Mouse (Mus musculus) forebrain, embryonic 12.5 days (tissue): Measurements from ENCODE around the gene Etfbkmt. TPM values are rescaled to one million over a fixed set of nuclear protein-coding genes. Genes with fewer than 3 reads are reported as not detected.
"Not testable (repeated sequence)": the region's sequence is repeated elsewhere in the genome, so short reads cannot be mapped to it uniquely, and the experiment has no call there.

Source experiments
- ATAC-seq: fragments of 200-750 bp; cut with Nextera tagmentation; 2 replicates; pipeline ENCODE4 v1.8.0; 2017; ENCODE audit warnings: moderate TSS enrichment; ENCODE audit not compliant: low FRiP score
- H3K27ac ChIP-seq: fragments of 300-500 bp; sonication (generic); 2 replicates; pipeline ENCODE4 v1.5.1; 2016; ENCODE audit warnings: mild to moderate bottlenecking
- H3K27me3 ChIP-seq: fragments of 300-500 bp; sonication (generic); 2 replicates; pipeline ENCODE4 v1.6.1; 2016; ENCODE audit warnings: mild to moderate bottlenecking
- H3K36me3 ChIP-seq: fragments of 300-500 bp; sonication (generic); replicated peaks from 2 replicates; pipeline ENCODE4 v1.6.1; 2016; ENCODE audit warnings: mild to moderate bottlenecking
- H3K4me1 ChIP-seq: fragments of 300-500 bp; sonication (generic); 2 replicates; pipeline ENCODE4 v1.6.1; 2016
- H3K4me2 ChIP-seq: fragments of 300-500 bp; sonication (generic); 2 replicates; pipeline ENCODE4 v1.6.1; 2016; ENCODE audit warnings: mild to moderate bottlenecking, moderate library complexity
- H3K4me3 ChIP-seq: fragments of 300-500 bp; sonication (generic); replicated peaks from 2 replicates; pipeline ENCODE4 v1.5.1; 2016; ENCODE audit warnings: mild to moderate bottlenecking
- H3K9ac ChIP-seq: fragments of 300-500 bp; sonication (generic); 2 replicates; pipeline ENCODE4 v1.6.1; 2016; ENCODE audit warnings: mild to moderate bottlenecking
- H3K9me3 ChIP-seq: fragments of 300-500 bp; sonication (generic); 2 replicates; pipeline ENCODE4 v1.6.1; 2016
- WGBS: fragments of 180-500 bp; shearing (Covaris S2); methylation state at CpG from one replicate; pipeline ENCODE4 v1.1.7; 2016; 5-methylcytosine and 5-hydroxymethylcytosine counted together
- polyA plus RNA-seq: library from polyadenylated mRNA; unstranded; fragments of >200 nt; fragmentation: Nextera tagmentation; extraction: Ambion mirVana; gene quantifications from 2 replicates; pipeline ENCODE4 v1.2.1, GENCODE M21; 2016

Etfbkmt gene
- polyA plus RNA-seq, 1 experiment from 2014 or later, result 8.4 TPM

GRCm38 (mm10) chr6:149107615-149108014, 32.0 kb upstream of the Etfbkmt start:
- no peak for ATAC-seq
- WGBS, result 86% methylated on average over 3 of the region's 3 CpGs

GRCm38 (mm10) chr6:149108909-149109308, 30.7 kb upstream of the Etfbkmt start:
- 81% methylated on average over 2 of the region's 2 CpGs for WGBS
- Histone ChIP-seq H3K4me2 (no peak overlapping the region), H3K4me3 (no peak overlapping the region), H3K27me3 (no peaks in the 10 kb centered on the region), H3K27ac (no peak overlapping the region), H3K36me3 (no peaks in the 10 kb centered on the region), H3K9ac (no peak overlapping the region), H3K9me3 (no peaks in the 10 kb centered on the region), H3K4me1 (no peaks in the 10 kb centered on the region)
- ATAC-seq, result no peak

More at GRCm38 (mm10) chr6:149107615-149108014, 32.0 kb upstream of the Etfbkmt start:
- H3K4me1 ChIP-seq, result no peaks in the 10 kb centered on the region
- no peaks in the 10 kb centered on the region for H3K36me3 ChIP-seq
- no peak overlapping the region for H3K4me2 ChIP-seq
- H3K9me3 ChIP-seq, result no peaks in the 10 kb centered on the region
- no peak overlapping the region for H3K27ac ChIP-seq
- no peak overlapping the region for H3K9ac ChIP-seq
- no peaks in the 10 kb centered on the region; the same call in 1 of the 2 replicates for H3K27me3 ChIP-seq
- H3K4me3 ChIP-seq, result no peak overlapping the region

DNA sequence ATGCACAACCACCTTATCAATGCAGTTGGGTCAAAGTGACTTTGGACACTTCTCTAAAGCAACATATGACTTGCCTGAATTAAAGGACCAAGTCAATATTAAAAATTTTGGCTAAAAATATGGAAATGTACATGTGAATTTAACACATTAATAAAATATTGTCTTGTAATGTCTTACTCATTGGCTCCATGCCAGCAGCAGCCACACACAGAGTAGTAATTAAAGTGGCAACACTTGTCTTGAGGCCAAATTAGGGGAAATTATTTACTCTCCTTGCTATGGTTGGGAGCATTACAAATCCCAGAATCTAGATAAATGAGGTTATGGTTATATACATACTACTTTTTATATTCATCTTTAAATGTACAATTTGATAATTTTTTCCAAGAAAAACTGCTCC, 22.7 kb upstream of the Etfbkmt start:
- no peaks in the 10 kb centered on the region for H3K36me3 ChIP-seq
- no peak overlapping the region for H3K4me3 ChIP-seq
- H3K9ac ChIP-seq, result no peak overlapping the region
- no peak for ATAC-seq
- H3K27ac ChIP-seq, result no peak overlapping the region
- no peaks in the 10 kb centered on the region for H3K4me1 ChIP-seq
- no peak overlapping the region for H3K4me2 ChIP-seq
- no peaks in the 10 kb centered on the region for H3K9me3 ChIP-seq
- no peaks in the 10 kb centered on the region for H3K27me3 ChIP-seq

DNA sequence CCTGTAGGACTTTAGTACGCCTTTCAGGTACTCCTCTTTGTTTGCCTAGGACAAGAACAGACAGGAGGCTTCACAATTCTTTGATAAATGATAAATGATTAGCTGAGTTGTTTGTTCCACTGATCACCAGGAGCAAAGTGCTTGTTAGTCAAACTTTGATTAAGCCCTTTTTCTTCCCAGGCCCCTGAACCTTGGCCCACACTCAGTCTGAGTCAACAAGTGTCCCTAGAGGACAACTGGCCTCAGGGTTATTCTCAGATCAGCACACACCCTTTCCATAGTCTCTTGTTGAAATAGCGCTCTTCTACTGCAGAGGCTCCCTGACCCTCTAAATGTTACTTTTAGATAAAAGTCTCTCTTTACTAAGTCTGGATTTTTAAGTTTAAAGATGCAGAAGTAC, 20.7 kb upstream of the Etfbkmt start:
- no peak overlapping the region for H3K9ac ChIP-seq
- H3K4me1 ChIP-seq, result no peaks in the 10 kb centered on the region
- no peaks in the 10 kb centered on the region for H3K27me3 ChIP-seq
- no peak overlapping the region for H3K4me2 ChIP-seq
- 77% methylated on average over 2 of the region's 2 CpGs for WGBS
- H3K9me3 ChIP-seq, result no peaks in the 10 kb centered on the region
- H3K4me3 ChIP-seq, result no peak overlapping the region
- H3K27ac ChIP-seq, result no peak overlapping the region
- ATAC-seq, result no peak
- no peaks in the 10 kb centered on the region for H3K36me3 ChIP-seq

GRCm38 (mm10) chr6:149119853-149120252, 19.8 kb upstream of the Etfbkmt start:
- Histone ChIP-seq H3K4me1 (no peaks in the 10 kb centered on the region), H3K27me3 (no peaks in the 10 kb centered on the region), H3K9me3 (no peaks in the 10 kb centered on the region), H3K4me3 (no peak overlapping the region), H3K27ac (no peak overlapping the region), H3K36me3 (no peaks in the 10 kb centered on the region), H3K4me2 (no peak overlapping the region), H3K9ac (no peak overlapping the region)
- ATAC-seq, result peak; percentile 46; the same call in 1 of the 2 replicates
- 44% methylated on average over 2 of the region's 2 CpGs for whole genome bisulfite sequencing

DNA sequence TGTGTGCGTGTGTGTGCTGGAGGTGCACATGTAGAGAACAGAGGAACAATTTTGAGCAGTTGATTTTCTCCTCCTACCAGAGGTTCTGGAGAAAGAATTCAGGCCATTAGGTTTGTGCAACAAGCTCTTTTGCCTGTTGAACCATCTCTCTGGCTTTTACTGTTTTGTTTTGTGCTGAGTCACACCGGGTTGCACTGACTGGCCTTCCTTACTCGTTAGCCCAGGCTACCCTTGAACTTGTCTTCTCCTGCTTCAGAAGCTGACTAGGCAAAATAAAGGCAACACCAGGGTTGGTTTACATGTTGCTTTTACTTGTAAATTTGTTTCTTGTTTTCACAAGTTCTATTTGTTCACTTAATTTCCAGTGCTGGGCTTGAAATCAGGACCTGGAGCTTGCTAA, 16.6 kb upstream of the Etfbkmt start:
- 77% methylated on average over 3 of the region's 3 CpGs for WGBS
- ATAC-seq, result no peak

GRCm38 (mm10) chr6:149126675-149127074, 13.0 kb upstream of the Etfbkmt start:
- Histone ChIP-seq H3K4me2 (no peak overlapping the region), H3K27me3 (no peaks in the 10 kb centered on the region), H3K27ac (no peak overlapping the region), H3K4me1 (peaks cover 8% of the 10 kb centered on the region), H3K9me3 (no peaks in the 10 kb centered on the region), H3K9ac (no peak overlapping the region), H3K36me3 (no peaks in the 10 kb centered on the region), H3K4me3 (no peak overlapping the region)
- ATAC-seq, result no peak
- WGBS, result 65% methylated on average over 4 of the region's 4 CpGs

More for the DNA sequence above, 16.6 kb upstream of the Etfbkmt start:
- no peak overlapping the region for H3K4me2 ChIP-seq
- no peak overlapping the region for H3K27ac ChIP-seq
- H3K9me3 ChIP-seq, result no peaks in the 10 kb centered on the region
- no peak overlapping the region for H3K9ac ChIP-seq
- H3K36me3 ChIP-seq, result no peaks in the 10 kb centered on the region
- no peak overlapping the region for H3K4me3 ChIP-seq
- H3K4me1 ChIP-seq, result no peaks in the 10 kb centered on the region
- no peaks in the 10 kb centered on the region for H3K27me3 ChIP-seq

DNA sequence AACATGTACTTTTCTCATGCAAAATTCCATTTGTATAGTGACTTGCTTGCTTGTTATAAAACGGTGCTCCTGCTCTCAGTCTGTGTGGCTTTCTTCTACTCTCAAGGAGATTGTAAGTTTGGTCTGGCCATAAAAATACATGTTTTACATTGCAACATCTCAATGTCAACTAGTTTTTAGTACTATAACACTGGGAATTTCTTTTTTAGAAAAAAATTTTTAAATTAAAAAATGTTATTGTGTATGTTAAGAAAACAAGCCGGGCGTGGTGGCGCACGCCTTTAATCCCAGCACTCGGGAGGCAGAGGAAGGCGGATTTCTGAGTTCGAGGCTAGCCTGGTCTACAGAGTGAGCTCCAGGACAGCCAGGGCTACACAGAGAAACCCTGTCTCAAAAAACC, 9.8 kb upstream of the Etfbkmt start, which contains the start of gene Gm10203:
TSS of gene Gm10203 (plus strand) at position 301 of the 400 bp plus-strand sequence.
- not testable (repeated sequence) for H3K27ac ChIP-seq, H3K4me3 ChIP-seq, H3K27me3 ChIP-seq, ATAC-seq, H3K36me3 ChIP-seq, H3K9ac ChIP-seq, H3K4me2 ChIP-seq, H3K9me3 ChIP-seq
- peaks cover 15% of the 10 kb centered on the region for H3K4me1 ChIP-seq
- 76% methylated on average over 8 of the region's 8 CpGs for WGBS

GRCm38 (mm10) chr6:149131111-149131510, 8.5 kb upstream of the Etfbkmt start:
- H3K36me3 ChIP-seq, result no peaks in the 10 kb centered on the region
- no peak for ATAC-seq
- no peak overlapping the region for H3K9ac ChIP-seq
- H3K27ac ChIP-seq, result no peak overlapping the region
- peaks cover 17% of the 10 kb centered on the region for H3K4me1 ChIP-seq
- no peak overlapping the region for H3K4me2 ChIP-seq
- H3K4me3 ChIP-seq, result no peak overlapping the region
- WGBS, result 4% methylated on average over 3 of the region's 3 CpGs
- no peaks in the 10 kb centered on the region for H3K27me3 ChIP-seq
- no peaks in the 10 kb centered on the region for H3K9me3 ChIP-seq

GRCm38 (mm10) chr6:149132311-149133077, 7.2 kb upstream of the Etfbkmt start:
- peak; percentile 75; the same call in 1 of the 2 replicates for ATAC-seq
- H3K4me1 ChIP-seq, result peaks cover 17% of the 10 kb centered on the region
- WGBS, result 29% methylated on average over 5 of the region's 5 CpGs
- H3K27ac ChIP-seq, result no peak overlapping the region
- no peak overlapping the region for H3K4me2 ChIP-seq
- no peak overlapping the region for H3K9ac ChIP-seq
- no peak overlapping the region for H3K4me3 ChIP-seq
- H3K36me3 ChIP-seq, result no peaks in the 10 kb centered on the region
- no peaks in the 10 kb centered on the region for H3K27me3 ChIP-seq
- H3K9me3 ChIP-seq, result no peaks in the 10 kb centered on the region

- no peaks in the 10 kb centered on the region for H3K36me3 ChIP-seq
- no peaks in the 10 kb centered on the region for H3K9me3 ChIP-seq
- no peak overlapping the region for H3K9ac ChIP-seq
- WGBS, result 11% methylated on average over 5 of the region's 5 CpGs
- H3K27me3 ChIP-seq, result no peaks in the 10 kb centered on the region
- H3K27ac ChIP-seq, result no peak overlapping the region
- H3K4me3 ChIP-seq, result no peak overlapping the region
- no peak overlapping the region for H3K4me2 ChIP-seq
- H3K4me1 ChIP-seq, result peaks cover 17% of the 10 kb centered on the region
- ATAC-seq, result no peak
Observed at GRCm38 (mm10) chr6:149134391-149135150, 5.1 kb upstream of the Etfbkmt start.

GRCm38 (mm10) chr6:149135631-149136030, 4.0 kb upstream of the Etfbkmt start:
- WGBS, result 83% methylated on average over 6 of the region's 6 CpGs
- ATAC-seq, result no peak

More at GRCm38 (mm10) chr6:149135631-149136030, 4.0 kb upstream of the Etfbkmt start:
- Histone ChIP-seq H3K4me2 (no peak overlapping the region), H3K4me3 (no peak overlapping the region), H3K27ac (no peak overlapping the region), H3K9me3 (no peaks in the 10 kb centered on the region), H3K9ac (no peak overlapping the region), H3K4me1 (peaks cover 16% of the 10 kb centered on the region), H3K36me3 (no peaks in the 10 kb centered on the region), H3K27me3 (no peaks in the 10 kb centered on the region)
